Mouse (Mus musculus): ENCODE data around the gene Zc3hav1. TPM values are rescaled to one million over a fixed set of nuclear protein-coding genes. Genes with fewer than 3 reads are reported as not detected.
"Not testable (repeated sequence)": the region's sequence is repeated elsewhere in the genome, so short reads cannot be mapped to it uniquely, and the experiment has no call there.

The Zc3hav1 gene
- total RNA-seq (2021): 10 to 100 TPM; 15.9 to 17.0 TPM
- long read RNA-seq, experiment 1, full-length matches to known transcripts: 3 of 5 reads
- long read RNA-seq, experiment 1, partial matches to known transcripts: 1 of 5 reads
- long read RNA-seq, experiment 1, other reads (novel, unspliced or antisense): 1 of 5 reads
- long read RNA-seq, experiment 2, partial matches to known transcripts: 0 of 4 reads
- long read RNA-seq, experiment 2, other reads (novel, unspliced or antisense): 1 of 4 reads

- peak; percentile 54 to 82 for DNase-seq (ENCODE audit: low spot score in 2 of 2)
Observed at GRCm38 (mm10) chr6:38353811-38354722, at the start of gene Zc3hav1. Zc3hav1 (minus strand) TSS chr6:38354603.

GRCm38 (mm10) chr6:38389671-38390070 is 35.3 kb upstream of the Zc3hav1 start:
- DNase-seq (ENCODE audit: low spot score in 2 of 2): no peak

GRCm38 (mm10) chr6:38381129-38381771 is 26.8 kb upstream of the Zc3hav1 start, which contains the start of gene Ttc26:
Ttc26 (plus strand) TSS chr6:38381469.
- peak; percentile 72 to 86 for DNase-seq (ENCODE audit: low spot score in 2 of 2)

- DNase-seq (ENCODE audit: low spot score in 2 of 2): no peak
Observed at GRCm38 (mm10) chr6:38380764-38381128, 26.3 kb upstream of the Zc3hav1 start.

- no peak for DNase-seq (ENCODE audit: low spot score in 2 of 2)
Observed at GRCm38 (mm10) chr6:38374271-38374670, 19.9 kb upstream of the Zc3hav1 start.

- DNase-seq (ENCODE audit: low spot score in 2 of 2): no peak
Observed at GRCm38 (mm10) chr6:38369945-38370344, 15.5 kb upstream of the Zc3hav1 start.

GRCm38 (mm10) chr6:38364121-38364520 is 9.7 kb upstream of the Zc3hav1 start:
- DNase-seq (ENCODE audit: low spot score in 2 of 2): no peak

GRCm38 (mm10) chr6:38363370-38363769 is 9.0 kb upstream of the Zc3hav1 start:
- no peak for DNase-seq (ENCODE audit: low spot score in 2 of 2)

GRCm38 (mm10) chr6:38361937-38362336 is 7.5 kb upstream of the Zc3hav1 start:
- no peak for DNase-seq (ENCODE audit: low spot score in 2 of 2)

- no peak for DNase-seq (ENCODE audit: low spot score in 2 of 2)
Observed at GRCm38 (mm10) chr6:38361065-38361464, 6.7 kb upstream of the Zc3hav1 start.

GRCm38 (mm10) chr6:38359736-38360499 is 5.5 kb upstream of the Zc3hav1 start:
- DNase-seq (ENCODE audit: low spot score in 2 of 2): no peak

GRCm38 (mm10) chr6:38359044-38359735 is 4.8 kb upstream of the Zc3hav1 start:
- not testable (repeated sequence) for DNase-seq (ENCODE audit: low spot score in 2 of 2)

GRCm38 (mm10) chr6:38358253-38359027 is 4.0 kb upstream of the Zc3hav1 start:
- no peak for DNase-seq (ENCODE audit: low spot score in 2 of 2)

- no peak for DNase-seq (ENCODE audit: low spot score in 2 of 2)
Observed at GRCm38 (mm10) chr6:38357603-38358252, 3.3 kb upstream of the Zc3hav1 start.

- not testable (repeated sequence) for DNase-seq (ENCODE audit: low spot score in 2 of 2)
Observed at GRCm38 (mm10) chr6:38356661-38357433, 2.4 kb upstream of the Zc3hav1 start.

- DNase-seq (ENCODE audit: low spot score in 2 of 2): no peak
Observed at GRCm38 (mm10) chr6:38355862-38356261, 1.5 kb upstream of the Zc3hav1 start.

GRCm38 (mm10) chr6:38355354-38355823 is 986 bp upstream of the Zc3hav1 start:
- DNase-seq (ENCODE audit: low spot score in 2 of 2): no peak

- DNase-seq (ENCODE audit: low spot score in 2 of 2): no peak
Observed at GRCm38 (mm10) chr6:38354723-38355353, 435 bp upstream of the Zc3hav1 start.

Measured in gastrocnemius, postnatal 4 days (tissue).